Mouse (Mus musculus) myocyte (in vitro differentiated cells): ENCODE measurements around the gene Sys1. TPM values are rescaled to one million over a fixed set of nuclear protein-coding genes. Genes with fewer than 3 reads are reported as not detected.

ENCODE experiments used
- H3K27me3 ChIP-seq: one replicate; pipeline ENCODE4 v1.6.1; 2011; ENCODE audit not compliant: control insufficient read depth, insufficient read depth, insufficient read length
- H3K36me3 ChIP-seq: one replicate; pipeline ENCODE4 v1.6.1; 2011; ENCODE audit not compliant: control insufficient read depth, insufficient read depth
- H3K4me2 ChIP-seq: one replicate; pipeline ENCODE4 v1.6.1; 2011; ENCODE audit warnings: low read depth, control low read depth
- H3K4me3 ChIP-seq: one replicate; pipeline ENCODE4 v1.5.1; 2011; ENCODE audit warnings: mild to moderate bottlenecking, control low read depth, moderate library complexity
- H3K79me2 ChIP-seq: one replicate; pipeline ENCODE4 v1.6.1; 2011; ENCODE audit not compliant: control insufficient read depth, insufficient read depth
- H3ac ChIP-seq: one replicate; pipeline ENCODE4 v1.6.1; 2011; ENCODE audit not compliant: control insufficient read depth, insufficient read length
- CEBPB ChIP-seq: IDR thresholded peaks from 2 replicates; pipeline ENCODE4 v1.6.1; 2011; ENCODE audit warnings: mild to moderate bottlenecking, moderate library complexity; ENCODE audit not compliant: poor library complexity, insufficient read depth, severe bottlenecking
- E2F4 ChIP-seq: IDR thresholded peaks from one replicate; pipeline ENCODE4 v1.6.1; 2011; ENCODE audit warnings: mild to moderate bottlenecking, control low read depth, moderate library complexity; ENCODE audit not compliant: insufficient read depth
- MAX ChIP-seq: IDR thresholded peaks from one replicate; pipeline ENCODE4 v1.6.1; 2011; ENCODE audit warnings: low read depth, mild to moderate bottlenecking, control low read depth
- MYOD1 ChIP-seq, 3 experiments: IDR thresholded peaks; one replicate each; pipeline ENCODE4 v1.6.1; 2011; ENCODE audit warnings: control low read depth in 2 of 3, low read depth in 2 of 3, mild to moderate bottlenecking in 2 of 3, moderate library complexity in 1 of 3; ENCODE audit not compliant: insufficient read length in 2 of 3, control insufficient read depth in 1 of 3
- MYOG ChIP-seq, 3 experiments: IDR thresholded peaks; one replicate each; pipeline ENCODE4 v1.6.1; 2011; ENCODE audit warnings: control low read depth in 2 of 3, low read depth in 2 of 3, mild to moderate bottlenecking in 2 of 3; ENCODE audit not compliant: insufficient read length in 2 of 3, control insufficient read depth in 1 of 3, insufficient read depth in 1 of 3
- POLR2A ChIP-seq: IDR thresholded peaks from one replicate; pipeline ENCODE4 v1.6.1; 2011; ENCODE audit warnings: low read depth, mild to moderate bottlenecking, control low read depth, moderate library complexity; ENCODE audit not compliant: insufficient read length
- POLR2AphosphoS2 ChIP-seq: IDR thresholded peaks from one replicate; pipeline ENCODE4 v1.6.1; 2011; ENCODE audit warnings: low read depth, control low read depth; ENCODE audit not compliant: insufficient read length
- REST ChIP-seq: IDR thresholded peaks from one replicate; pipeline ENCODE4 v1.6.1; 2011; ENCODE audit warnings: mild to moderate bottlenecking, control low read depth, moderate library complexity; ENCODE audit not compliant: insufficient read depth, insufficient read length
- SRF ChIP-seq: IDR thresholded peaks from one replicate; pipeline ENCODE4 v1.6.1; 2011; ENCODE audit warnings: low read depth; ENCODE audit not compliant: control insufficient read depth, insufficient read length
- TCF12 ChIP-seq: IDR thresholded peaks from one replicate; pipeline ENCODE4 v1.6.1; 2011; ENCODE audit warnings: mild to moderate bottlenecking, control low read depth; ENCODE audit not compliant: poor library complexity, insufficient read depth, severe bottlenecking
- TCF3 ChIP-seq: IDR thresholded peaks from one replicate; pipeline ENCODE4 v1.6.1; 2011; ENCODE audit warnings: low read depth, control low read depth; ENCODE audit not compliant: insufficient read length
- USF1 ChIP-seq: IDR thresholded peaks from one replicate; pipeline ENCODE4 v1.6.1; 2011; ENCODE audit warnings: low read depth, mild to moderate bottlenecking, control low read depth, moderate library complexity
- polyA plus RNA-seq: library from polyadenylated mRNA; unstranded; fragments of >200 nt; fragmentation: generic; extraction: Trizol; gene quantifications from one replicate; pipeline ENCODE4 v1.2.1, GENCODE M21; 2012; ENCODE audit warnings: missing spikeins

Gene Sys1
- polyA plus RNA-seq, 1 experiment, result 47.6 TPM

GRCm38 (mm10) chr2:164515897-164516296, 59.1 kb downstream of the Sys1 start:
- TF ChIP-seq E2F4, result no peak
- Histone ChIP-seq H3K36me3 (no peaks in the 10 kb centered on the region), H3K4me2 (no peak overlapping the region), H3ac (no peak overlapping the region), H3K4me3 (no peak overlapping the region), H3K79me2 (no peaks in the 10 kb centered on the region), H3K27me3 (no peaks in the 10 kb centered on the region)

DNA sequence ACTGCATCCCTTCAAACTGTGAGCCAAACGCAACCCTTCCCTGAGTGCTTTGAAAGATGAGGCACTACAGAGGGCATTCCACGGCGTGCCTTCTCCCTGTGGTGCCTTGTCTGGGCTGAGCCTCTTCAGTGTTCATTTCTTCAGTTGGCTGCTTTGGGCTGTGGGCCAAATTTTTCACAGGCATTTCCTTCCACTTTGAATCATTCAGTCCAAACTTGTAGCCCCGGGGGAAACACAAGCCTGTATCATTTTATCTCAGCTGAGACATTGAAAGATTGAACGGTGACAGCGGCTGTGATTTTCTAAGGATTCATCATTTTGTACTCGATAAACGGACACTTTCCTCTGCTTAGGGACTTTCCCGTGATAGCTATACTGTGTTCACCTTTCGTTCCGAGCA, 59.8 kb downstream of the Sys1 start:
- Histone ChIP-seq H3K36me3 (no peaks in the 10 kb centered on the region), H3ac (no peak overlapping the region), H3K4me2 (no peak overlapping the region), H3K27me3 (no peaks in the 10 kb centered on the region), H3K79me2 (no peaks in the 10 kb centered on the region), H3K4me3 (no peak overlapping the region)
- TF ChIP-seq E2F4, result no peak
- no peak for TF ChIP-seq POLR2A
- no peak for TF ChIP-seq SRF
- TF ChIP-seq USF1, result no peak
- TF ChIP-seq REST, result no peak
- TF ChIP-seq MAX, result no peak
- TF ChIP-seq MYOD1 (IDR thresholded peaks at IDR 0.05; ENCODE audit: control insufficient read depth in 1 of 3, insufficient read length in 2 of 3, low read depth in 2 of 3), result no peak
- TF ChIP-seq MYOG (IDR thresholded peaks at IDR 0.05; ENCODE audit: control insufficient read depth in 1 of 3, insufficient read depth in 1 of 3, insufficient read length in 2 of 3, low read depth in 2 of 3), result no peak
- TF ChIP-seq POLR2AphosphoS2, result no peak
- no peak for TF ChIP-seq TCF12
- TF ChIP-seq TCF3, result no peak
- no peak for TF ChIP-seq CEBPB

DNA sequence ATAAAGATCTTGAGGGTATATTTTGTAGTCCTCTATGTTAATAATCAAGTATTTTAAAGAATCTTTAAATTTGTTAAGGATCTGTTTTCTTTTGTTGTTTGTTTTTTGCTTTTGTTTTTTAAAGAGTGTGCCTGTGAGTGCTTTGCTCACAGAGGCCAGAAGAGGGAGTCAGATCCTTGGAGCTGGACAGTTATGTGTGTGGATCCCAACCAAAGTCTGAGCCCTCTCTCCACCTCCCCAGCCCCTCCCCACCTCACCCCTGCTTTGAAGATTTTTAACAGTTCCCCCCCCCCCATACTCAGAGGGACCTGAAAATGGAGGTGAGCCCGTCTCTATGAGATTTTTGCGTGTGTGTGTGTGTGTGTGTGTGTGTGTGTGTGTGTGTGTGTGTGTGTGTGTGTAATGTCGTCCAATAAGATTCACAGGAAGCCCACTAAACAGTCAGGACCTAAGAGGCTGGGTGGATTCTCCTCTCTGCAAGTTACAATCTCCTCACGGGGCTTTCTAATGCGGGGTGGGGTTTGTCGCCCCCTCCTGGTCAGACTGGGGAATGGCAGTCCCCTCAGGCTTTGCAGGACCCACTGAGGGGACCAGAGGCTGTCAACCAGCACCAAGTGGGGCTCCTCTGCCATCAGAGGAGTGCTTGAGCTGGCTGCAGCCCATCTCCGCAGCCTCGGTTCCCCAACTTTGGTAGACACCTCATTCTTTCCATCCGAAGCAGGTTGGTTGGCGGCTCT, 60.9 kb downstream of the Sys1 start:
- no peak overlapping the region for H3ac ChIP-seq
- TF ChIP-seq POLR2AphosphoS2, result no peak
- no peak for TF ChIP-seq MYOG (IDR thresholded peaks at IDR 0.05; ENCODE audit: control insufficient read depth in 1 of 3, insufficient read depth in 1 of 3, insufficient read length in 2 of 3, low read depth in 2 of 3)
- TF ChIP-seq TCF3, result no peak
- no peak for TF ChIP-seq TCF12
- TF ChIP-seq SRF, result no peak
- no peak for TF ChIP-seq CEBPB
- no peak for TF ChIP-seq REST
- no peak for TF ChIP-seq POLR2A
- TF ChIP-seq E2F4, result no peak
- TF ChIP-seq MAX, result no peak
- TF ChIP-seq MYOD1 (IDR thresholded peaks at IDR 0.05; ENCODE audit: control insufficient read depth in 1 of 3, insufficient read length in 2 of 3, low read depth in 2 of 3), result no peak
- TF ChIP-seq USF1, result no peak
- H3K79me2 ChIP-seq, result no peaks in the 10 kb centered on the region
- H3K27me3 ChIP-seq, result no peaks in the 10 kb centered on the region
- no peaks in the 10 kb centered on the region for H3K36me3 ChIP-seq
- no peak overlapping the region for H3K4me2 ChIP-seq
- H3K4me3 ChIP-seq, result no peak overlapping the region

GRCm38 (mm10) chr2:164518266-164519170, 61.8 kb downstream of the Sys1 start:
- H3K4me2 ChIP-seq, result peak overlapping the region; percentile 45
- H3K36me3 ChIP-seq, result no peaks in the 10 kb centered on the region
- H3K27me3 ChIP-seq, result no peaks in the 10 kb centered on the region
- H3ac ChIP-seq, result no peak overlapping the region
- H3K79me2 ChIP-seq, result no peaks in the 10 kb centered on the region
- H3K4me3 ChIP-seq, result no peak overlapping the region
- TF ChIP-seq TCF12 (no peak), CEBPB (no peak), SRF (no peak), TCF3 (no peak), REST (no peak), POLR2AphosphoS2 (no peak), MAX (no peak), E2F4 (no peak), POLR2A (no peak), MYOG (IDR thresholded peaks at IDR 0.05; ENCODE audit: control insufficient read depth in 1 of 3, insufficient read depth in 1 of 3, insufficient read length in 2 of 3, low read depth in 2 of 3) (no peak), USF1 (no peak), MYOD1 (IDR thresholded peaks at IDR 0.05; ENCODE audit: control insufficient read depth in 1 of 3, insufficient read length in 2 of 3, low read depth in 2 of 3) (no peak)

DNA sequence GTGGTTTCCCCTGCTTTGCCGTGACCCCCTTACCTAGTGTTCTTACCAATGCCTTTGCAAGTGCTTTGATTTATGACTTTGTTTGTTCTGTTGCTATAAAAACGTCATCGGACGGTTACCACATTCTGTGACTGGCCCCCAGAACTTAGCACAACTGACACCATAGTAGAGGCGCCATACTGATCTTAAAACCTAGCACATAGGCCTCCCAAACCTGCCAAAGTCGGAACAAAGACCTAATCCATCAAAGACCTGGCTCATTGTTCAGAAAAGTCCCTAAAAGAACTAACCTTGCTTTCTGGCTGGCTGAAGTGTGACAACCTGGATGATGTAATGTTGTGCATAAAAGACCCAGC, 62.4 kb downstream of the Sys1 start:
- Histone ChIP-seq H3K4me2 (peak overlapping the region; percentile 45), H3K4me3 (no peak overlapping the region)
- TF ChIP-seq CEBPB (no peak), MYOG (IDR thresholded peaks at IDR 0.05; ENCODE audit: control insufficient read depth in 1 of 3, insufficient read depth in 1 of 3, insufficient read length in 2 of 3, low read depth in 2 of 3) (no peak), USF1 (no peak), MYOD1 (IDR thresholded peaks at IDR 0.05; ENCODE audit: control insufficient read depth in 1 of 3, insufficient read length in 2 of 3, low read depth in 2 of 3) (no peak), REST (no peak), TCF12 (no peak), TCF3 (no peak), POLR2A (no peak), SRF (no peak), POLR2AphosphoS2 (no peak), MAX (no peak), E2F4 (no peak)

More for the DNA sequence above, 62.4 kb downstream of the Sys1 start:
- Histone ChIP-seq H3ac (no peak overlapping the region), H3K36me3 (no peaks in the 10 kb centered on the region), H3K79me2 (no peaks in the 10 kb centered on the region), H3K27me3 (no peaks in the 10 kb centered on the region)
